Mouse (Mus musculus): ENCODE results near the gene Grin2a. TPM values are rescaled to one million over a fixed set of nuclear protein-coding genes. Genes with fewer than 3 reads are reported as not detected.

The Grin2a gene
- polyA plus RNA-seq, 1 experiment from 2014 or later: 0.72 TPM

- Histone ChIP-seq H3K27ac (replicated peaks) (no peak overlapping the region), H3K9me3 (no peaks in the 10 kb centered on the region), H3K4me1 (no peaks in the 10 kb centered on the region), H3K36me3 (replicated peaks) (no peaks in the 10 kb centered on the region), H3K27me3 (replicated peaks; ENCODE audit: low read depth, poor library complexity, severe bottlenecking) (no peaks in the 10 kb centered on the region), H3K4me3 (no peak overlapping the region)
- DNase-seq (ENCODE audit: low spot score): no peak
- 38% methylated on average over 5 of the region's 5 CpGs for WGBS
These were observed 41.1 kb downstream of the Grin2a start for GRCm38 (mm10) chr16:9954266-9954665.

GRCm38 (mm10) chr16:9953396-9953831 lies 41.9 kb downstream of the Grin2a start:
- Histone ChIP-seq H3K36me3 (replicated peaks) (no peaks in the 10 kb centered on the region), H3K4me1 (no peaks in the 10 kb centered on the region), H3K27me3 (replicated peaks; ENCODE audit: low read depth, poor library complexity, severe bottlenecking) (no peaks in the 10 kb centered on the region), H3K27ac (replicated peaks) (no peak overlapping the region), H3K4me3 (no peak overlapping the region), H3K9me3 (no peaks in the 10 kb centered on the region)
- no peak for DNase-seq (ENCODE audit: low spot score)
- 86% methylated on average over 5 of the region's 5 CpGs for whole genome bisulfite sequencing

GRCm38 (mm10) chr16:9949250-9949649 lies 46.1 kb downstream of the Grin2a start:
- Histone ChIP-seq H3K4me1 (no peaks in the 10 kb centered on the region), H3K27ac (replicated peaks) (no peak overlapping the region), H3K36me3 (replicated peaks) (no peaks in the 10 kb centered on the region), H3K9me3 (no peaks in the 10 kb centered on the region), H3K4me3 (no peak overlapping the region), H3K27me3 (replicated peaks; ENCODE audit: low read depth, poor library complexity, severe bottlenecking) (no peaks in the 10 kb centered on the region)
- no peak for DNase-seq (ENCODE audit: low spot score)
- 83% methylated on average over 3 of the region's 3 CpGs for WGBS

GRCm38 (mm10) chr16:9947430-9947829 lies 47.9 kb downstream of the Grin2a start:
- no peak for DNase-seq (ENCODE audit: low spot score)
- H3K27ac ChIP-seq (replicated peaks): no peak overlapping the region
- no peaks in the 10 kb centered on the region for H3K9me3 ChIP-seq
- no peaks in the 10 kb centered on the region for H3K36me3 ChIP-seq (replicated peaks)
- H3K4me3 ChIP-seq: no peak overlapping the region
- WGBS: 84% methylated on average over 3 of the region's 3 CpGs
- H3K27me3 ChIP-seq (replicated peaks; ENCODE audit: low read depth, poor library complexity, severe bottlenecking): no peaks in the 10 kb centered on the region
- H3K4me1 ChIP-seq: no peaks in the 10 kb centered on the region

GRCm38 (mm10) chr16:9944836-9945235 lies 50.5 kb downstream of the Grin2a start:
- Histone ChIP-seq H3K27ac (replicated peaks) (no peak overlapping the region), H3K9me3 (no peaks in the 10 kb centered on the region), H3K27me3 (replicated peaks; ENCODE audit: low read depth, poor library complexity, severe bottlenecking) (no peaks in the 10 kb centered on the region), H3K4me3 (no peak overlapping the region), H3K4me1 (no peaks in the 10 kb centered on the region), H3K36me3 (replicated peaks) (no peaks in the 10 kb centered on the region)
- WGBS: 75% methylated on average over 5 of the region's 5 CpGs
- DNase-seq (ENCODE audit: low spot score): no peak

GRCm38 (mm10) chr16:9941306-9941930 lies 53.9 kb downstream of the Grin2a start:
- WGBS: 57% methylated on average over 8 of the region's 8 CpGs
- Histone ChIP-seq H3K4me3 (no peak overlapping the region), H3K27me3 (replicated peaks; ENCODE audit: low read depth, poor library complexity, severe bottlenecking) (no peaks in the 10 kb centered on the region), H3K36me3 (replicated peaks) (no peaks in the 10 kb centered on the region), H3K27ac (replicated peaks) (no peak overlapping the region), H3K9me3 (no peaks in the 10 kb centered on the region), H3K4me1 (no peaks in the 10 kb centered on the region)
- no peak for DNase-seq (ENCODE audit: low spot score)

GRCm38 (mm10) chr16:9940716-9941115 lies 54.6 kb downstream of the Grin2a start:
- H3K9me3 ChIP-seq: no peaks in the 10 kb centered on the region
- 91% methylated on average over 7 of the region's 7 CpGs for WGBS
- H3K27ac ChIP-seq (replicated peaks): no peak overlapping the region
- no peak for DNase-seq (ENCODE audit: low spot score)
- no peaks in the 10 kb centered on the region for H3K27me3 ChIP-seq (replicated peaks; ENCODE audit: low read depth, poor library complexity, severe bottlenecking)
- no peaks in the 10 kb centered on the region for H3K36me3 ChIP-seq (replicated peaks)
- H3K4me3 ChIP-seq: no peak overlapping the region
- no peaks in the 10 kb centered on the region for H3K4me1 ChIP-seq

GRCm38 (mm10) chr16:9910672-9911071 lies 84.7 kb downstream of the Grin2a start:
- Histone ChIP-seq H3K27me3 (replicated peaks; ENCODE audit: low read depth, poor library complexity, severe bottlenecking) (no peaks in the 10 kb centered on the region), H3K4me1 (no peaks in the 10 kb centered on the region), H3K36me3 (replicated peaks) (no peaks in the 10 kb centered on the region), H3K9me3 (no peaks in the 10 kb centered on the region), H3K4me3 (no peak overlapping the region), H3K27ac (replicated peaks) (no peak overlapping the region)
- no peak for DNase-seq (ENCODE audit: low spot score)
- WGBS: 83% methylated on average over 3 of the region's 3 CpGs

GRCm38 (mm10) chr16:9909225-9909624 lies 86.1 kb downstream of the Grin2a start:
- 83% methylated on average over 4 of the region's 4 CpGs for WGBS
- Histone ChIP-seq H3K4me1 (no peaks in the 10 kb centered on the region), H3K27ac (replicated peaks) (no peak overlapping the region), H3K4me3 (no peak overlapping the region), H3K27me3 (replicated peaks; ENCODE audit: low read depth, poor library complexity, severe bottlenecking) (no peaks in the 10 kb centered on the region), H3K9me3 (no peaks in the 10 kb centered on the region), H3K36me3 (replicated peaks) (no peaks in the 10 kb centered on the region)
- DNase-seq (ENCODE audit: low spot score): no peak

- Histone ChIP-seq H3K36me3 (replicated peaks) (no peaks in the 10 kb centered on the region), H3K27ac (replicated peaks) (no peak overlapping the region), H3K9me3 (no peaks in the 10 kb centered on the region), H3K27me3 (replicated peaks; ENCODE audit: low read depth, poor library complexity, severe bottlenecking) (no peaks in the 10 kb centered on the region), H3K4me3 (no peak overlapping the region), H3K4me1 (no peaks in the 10 kb centered on the region)
- no peak for DNase-seq (ENCODE audit: low spot score)
- 87% methylated on average over 6 of the region's 6 CpGs for WGBS
These were observed 90.9 kb downstream of the Grin2a start for GRCm38 (mm10) chr16:9904443-9904842.

- H3K27me3 ChIP-seq (replicated peaks; ENCODE audit: low read depth, poor library complexity, severe bottlenecking): no peaks in the 10 kb centered on the region
- no peaks in the 10 kb centered on the region for H3K9me3 ChIP-seq
- H3K4me3 ChIP-seq: no peak overlapping the region
- H3K27ac ChIP-seq (replicated peaks): no peak overlapping the region
- H3K36me3 ChIP-seq (replicated peaks): no peaks in the 10 kb centered on the region
- DNase-seq (ENCODE audit: low spot score): no peak
- WGBS: 85% methylated on average over 5 of the region's 5 CpGs
- H3K4me1 ChIP-seq: no peaks in the 10 kb centered on the region
These were observed 92.5 kb downstream of the Grin2a start for GRCm38 (mm10) chr16:9902680-9903463.

GRCm38 (mm10) chr16:9901433-9901832 lies 93.9 kb downstream of the Grin2a start:
- DNase-seq (ENCODE audit: low spot score): no peak
- Histone ChIP-seq H3K36me3 (replicated peaks) (no peaks in the 10 kb centered on the region), H3K27me3 (replicated peaks; ENCODE audit: low read depth, poor library complexity, severe bottlenecking) (no peaks in the 10 kb centered on the region), H3K4me3 (no peak overlapping the region), H3K4me1 (no peaks in the 10 kb centered on the region), H3K9me3 (no peaks in the 10 kb centered on the region), H3K27ac (replicated peaks) (no peak overlapping the region)
- WGBS: 64% methylated on average over 1 of the region's 1 CpGs

- Histone ChIP-seq H3K27ac (replicated peaks) (no peak overlapping the region), H3K9me3 (no peaks in the 10 kb centered on the region), H3K4me3 (no peak overlapping the region), H3K36me3 (replicated peaks) (no peaks in the 10 kb centered on the region), H3K27me3 (replicated peaks; ENCODE audit: low read depth, poor library complexity, severe bottlenecking) (no peaks in the 10 kb centered on the region), H3K4me1 (no peaks in the 10 kb centered on the region)
- DNase-seq (ENCODE audit: low spot score): no peak
- 80% methylated on average over 3 of the region's 3 CpGs for WGBS
These were observed 94.4 kb downstream of the Grin2a start for GRCm38 (mm10) chr16:9900996-9901395.

Measured in embryonic facial prominence, embryonic 10.5 days (tissue).